Mouse (Mus musculus): Measurements from ENCODE around the gene Arhgef18. TPM values are rescaled to one million over a fixed set of nuclear protein-coding genes. Genes with fewer than 3 reads are reported as not detected.

The Arhgef18 gene
- 100 to 1,000 TPM; 102 to 114 TPM for total RNA-seq (2023)

GRCm38 (mm10) chr8:3392771-3393710, at the start of gene Arhgef18:
TSS of gene Arhgef18 (plus strand) at chr8:3393006.

GRCm38 (mm10) chr8:3353189-3353810, 39.5 kb upstream of the Arhgef18 start, which contains the start of gene A430078G23Rik:
TSS of gene A430078G23Rik (plus strand) at chr8:3353415.

GRCm38 (mm10) chr8:3467006-3467885, 74.4 kb downstream of the Arhgef18 start, which contains the start of gene Pex11g:
TSS of gene Pex11g (minus strand) at chr8:3467680.

GRCm38 (mm10) chr8:3470562-3470961, 77.8 kb downstream of the Arhgef18 start, which contains the start of gene Tex45:
TSS of gene Tex45 (plus strand) at chr8:3470862.

GRCm38 (mm10) chr8:3492901-3493844, 100.4 kb downstream of the Arhgef18 start, which contains the start of gene Zfp358:
TSS of gene Zfp358 (plus strand) at chr8:3493138.

GRCm38 (mm10) chr8:3500235-3501090, 107.7 kb downstream of the Arhgef18 start, which contains the start of gene Mcoln1:
TSS of gene Mcoln1 (plus strand) at chr8:3500457.

Other genes starting within 250 kb of the Arhgef18 start
- gene Insr, start 113.4 kb upstream of the Arhgef18 start, total RNA-seq (2023): 10 to 100 TPM; 85.9 TPM
- gene A430078G23Rik, start 39.6 kb upstream of the Arhgef18 start, total RNA-seq (2023): 10 to 100 TPM; 92.0 to 94.7 TPM
- under 1 TPM; 0.27 to 0.66 TPM for gene Pex11g, start 74.7 kb downstream of the Arhgef18 start, total RNA-seq (2023)
- 1 to 10 TPM in 1 of 2 experiments, under 1 TPM in 1; 0.71 to 1.2 TPM for gene Tex45, start 77.9 kb downstream of the Arhgef18 start, total RNA-seq (2023)
- 1 to 10 TPM; 3.3 to 4.2 TPM for gene Zfp358, start 100.1 kb downstream of the Arhgef18 start, total RNA-seq (2023)
- gene Mcoln1, start 107.5 kb downstream of the Arhgef18 start, total RNA-seq (2023): 10 to 100 TPM; 27.4 to 35.4 TPM
- 10 to 100 TPM; 21.9 to 29.6 TPM for gene Pnpla6, start 122.4 kb downstream of the Arhgef18 start, total RNA-seq (2023)
- not detected for gene C330021F23Rik, start 175.0 kb downstream of the Arhgef18 start, total RNA-seq (2023)
- gene Camsap3, start 194.3 kb downstream of the Arhgef18 start, total RNA-seq (2023): not detected
- gene Xab2, start 228.3 kb downstream of the Arhgef18 start, total RNA-seq (2023): 10 to 100 TPM; 41.2 to 47.3 TPM
- gene Pet100, start 228.5 kb downstream of the Arhgef18 start, total RNA-seq (2023): 100 to 1,000 TPM; 117 to 126 TPM
- not detected for gene Pcp2, start 232.5 kb downstream of the Arhgef18 start, total RNA-seq (2023)
- gene Stxbp2, start 237.9 kb downstream of the Arhgef18 start, total RNA-seq (2023): 100 to 1,000 TPM; 351 TPM

All from neutrophil, adult 59 days (primary cell).